Mouse (Mus musculus): ENCODE data around the gene Dcp1a. TPM values are rescaled to one million over a fixed set of nuclear protein-coding genes. Genes with fewer than 3 reads are reported as not detected.

Gene Dcp1a
- polyA plus RNA-seq (2012; ENCODE audit: insufficient read depth, insufficient read length, low replicate concordance, missing spikeins): not detected in 2 replicates

- H3K27ac ChIP-seq (ENCODE audit: insufficient read depth, low read depth, low read length): peak within 1 kb of the TSS; percentile 84
- no peaks in the 10 kb centered on the region for H3K4me1 ChIP-seq (ENCODE audit: control insufficient read depth, insufficient read depth, low read length)
- peak; percentile 56 for TF ChIP-seq POLR2A (IDR thresholded peaks at IDR 0.05; ENCODE audit: insufficient read depth, low read depth, low read length)
- no peak for TF ChIP-seq CTCF (IDR thresholded peaks at IDR 0.05; ENCODE audit: insufficient read depth, low read depth, low read length)
- peak within 1 kb of the TSS; percentile 77 for H3K4me3 ChIP-seq (ENCODE audit: insufficient read depth, low read depth, low read length)
- under 1% methylated on average over 39 of the region's 39 CpGs for WGBS
These were observed at the start of gene Dcp1a for GRCm38 (mm10) chr14:30479361-30479948. Gene Dcp1a, plus strand, starts transcription at chr14:30479535.

- no peak for TF ChIP-seq POLR2A (IDR thresholded peaks at IDR 0.05; ENCODE audit: insufficient read depth, low read depth, low read length)
- no peak for TF ChIP-seq CTCF (IDR thresholded peaks at IDR 0.05; ENCODE audit: insufficient read depth, low read depth, low read length)
- Histone ChIP-seq H3K4me3 (ENCODE audit: insufficient read depth, low read depth, low read length) (no peak overlapping the region), H3K4me1 (ENCODE audit: control insufficient read depth, insufficient read depth, low read length) (no peaks in the 10 kb centered on the region), H3K27ac (ENCODE audit: insufficient read depth, low read depth, low read length) (no peak overlapping the region)
- WGBS: 71% methylated on average over 9 of the region's 9 CpGs
These were observed 49.7 kb upstream of the Dcp1a start for GRCm38 (mm10) chr14:30429606-30430005.

GRCm38 (mm10) chr14:30430026-30430425, 49.3 kb upstream of the Dcp1a start:
- no peak for TF ChIP-seq CTCF (IDR thresholded peaks at IDR 0.05; ENCODE audit: insufficient read depth, low read depth, low read length)
- Histone ChIP-seq H3K27ac (ENCODE audit: insufficient read depth, low read depth, low read length) (no peak overlapping the region), H3K4me1 (ENCODE audit: control insufficient read depth, insufficient read depth, low read length) (no peaks in the 10 kb centered on the region), H3K4me3 (ENCODE audit: insufficient read depth, low read depth, low read length) (no peak overlapping the region)
- WGBS: 93% methylated on average over 9 of the region's 9 CpGs

- 65% methylated on average over 5 of the region's 5 CpGs for WGBS
- Histone ChIP-seq H3K4me3 (ENCODE audit: insufficient read depth, low read depth, low read length) (no peak overlapping the region), H3K27ac (ENCODE audit: insufficient read depth, low read depth, low read length) (no peak overlapping the region), H3K4me1 (ENCODE audit: control insufficient read depth, insufficient read depth, low read length) (no peaks in the 10 kb centered on the region)
- TF ChIP-seq POLR2A (IDR thresholded peaks at IDR 0.05; ENCODE audit: insufficient read depth, low read depth, low read length) (no peak), CTCF (IDR thresholded peaks at IDR 0.05; ENCODE audit: insufficient read depth, low read depth, low read length) (no peak)
These were observed 48.9 kb upstream of the Dcp1a start for GRCm38 (mm10) chr14:30430446-30430845.

- Histone ChIP-seq H3K4me1 (ENCODE audit: control insufficient read depth, insufficient read depth, low read length) (no peaks in the 10 kb centered on the region), H3K4me3 (ENCODE audit: insufficient read depth, low read depth, low read length) (no peak overlapping the region), H3K27ac (ENCODE audit: insufficient read depth, low read depth, low read length) (no peak overlapping the region)
- TF ChIP-seq POLR2A (IDR thresholded peaks at IDR 0.05; ENCODE audit: insufficient read depth, low read depth, low read length) (no peak), CTCF (IDR thresholded peaks at IDR 0.05; ENCODE audit: insufficient read depth, low read depth, low read length) (no peak)
- 72% methylated on average over 5 of the region's 5 CpGs for WGBS
These were observed 44.0 kb upstream of the Dcp1a start for GRCm38 (mm10) chr14:30435316-30435715.

- H3K27ac ChIP-seq (ENCODE audit: insufficient read depth, low read depth, low read length): no peak overlapping the region
- peaks cover 2% of the 10 kb centered on the region; the same call in 1 of the 2 replicates for H3K4me1 ChIP-seq (ENCODE audit: control insufficient read depth, insufficient read depth, low read length)
- TF ChIP-seq POLR2A (IDR thresholded peaks at IDR 0.05; ENCODE audit: insufficient read depth, low read depth, low read length): no peak
- no peak for TF ChIP-seq CTCF (IDR thresholded peaks at IDR 0.05; ENCODE audit: insufficient read depth, low read depth, low read length)
- H3K4me3 ChIP-seq (ENCODE audit: insufficient read depth, low read depth, low read length): no peak overlapping the region
- 76% methylated on average over 3 of the region's 3 CpGs for WGBS
These were observed 39.4 kb upstream of the Dcp1a start for GRCm38 (mm10) chr14:30439915-30440314.

GRCm38 (mm10) chr14:30455801-30456595, 23.3 kb upstream of the Dcp1a start:
- WGBS: 23% methylated on average over 12 of the region's 13 CpGs
- Histone ChIP-seq H3K27ac (ENCODE audit: insufficient read depth, low read depth, low read length) (0 out of 2 replicates have a peak overlapping the region, but pooled peaks have one; percentile 31), H3K4me1 (ENCODE audit: control insufficient read depth, insufficient read depth, low read length) (peaks cover 21% of the 10 kb centered on the region), H3K4me3 (ENCODE audit: insufficient read depth, low read depth, low read length) (no peak overlapping the region)
- no peak for TF ChIP-seq CTCF (IDR thresholded peaks at IDR 0.05; ENCODE audit: insufficient read depth, low read depth, low read length)
- TF ChIP-seq POLR2A (IDR thresholded peaks at IDR 0.05; ENCODE audit: insufficient read depth, low read depth, low read length): no peak

GRCm38 (mm10) chr14:30457436-30457835, 21.9 kb upstream of the Dcp1a start:
- WGBS: 61% methylated on average over 7 of the region's 7 CpGs
- no peak overlapping the region for H3K4me3 ChIP-seq (ENCODE audit: insufficient read depth, low read depth, low read length)
- TF ChIP-seq CTCF (IDR thresholded peaks at IDR 0.05; ENCODE audit: insufficient read depth, low read depth, low read length) (no peak), POLR2A (IDR thresholded peaks at IDR 0.05; ENCODE audit: insufficient read depth, low read depth, low read length) (no peak)
- H3K4me1 ChIP-seq (ENCODE audit: control insufficient read depth, insufficient read depth, low read length): peaks cover 21% of the 10 kb centered on the region
- peak overlapping the region; percentile 54; the same call in 1 of the 2 replicates for H3K27ac ChIP-seq (ENCODE audit: insufficient read depth, low read depth, low read length)

- Histone ChIP-seq H3K27ac (ENCODE audit: insufficient read depth, low read depth, low read length) (peak overlapping the region; percentile 54), H3K4me3 (ENCODE audit: insufficient read depth, low read depth, low read length) (no peak overlapping the region), H3K4me1 (ENCODE audit: control insufficient read depth, insufficient read depth, low read length) (peaks cover 21% of the 10 kb centered on the region)
- WGBS: 28% methylated on average over 2 of the region's 2 CpGs
- TF ChIP-seq POLR2A (IDR thresholded peaks at IDR 0.05; ENCODE audit: insufficient read depth, low read depth, low read length) (no peak), CTCF (IDR thresholded peaks at IDR 0.05; ENCODE audit: insufficient read depth, low read depth, low read length) (no peak)
These were observed 21.4 kb upstream of the Dcp1a start for GRCm38 (mm10) chr14:30457897-30458296.

All from olfactory bulb, adult 2 months (tissue).